Mouse (Mus musculus): ENCODE results near the gene Ear6. TPM values are rescaled to one million over a fixed set of nuclear protein-coding genes. Genes with fewer than 3 reads are reported as not detected.
A peak's percentile ranks its signal among the peaks of the same experiment; 100 is the strongest.

The Ear6 gene
- total RNA-seq, 1 experiment: not detected

GRCm38 (mm10) chr14:51896539-51897170 is 43.2 kb downstream of the Ear6 start:
- no peaks in the 10 kb centered on the region for H3K9me3 ChIP-seq (ENCODE audit: control insufficient read depth, insufficient read depth, low read depth, low read length)
- in situ Hi-C loops (cut with MboI; ENCODE audit: low sequenced_read_pairs in 2 of 2, unreplicated experiment in 2 of 2): no loop called here
- no peak for DNase-seq (ENCODE audit: low read depth, low spot score)
- TF ChIP-seq MAFK (IDR thresholded peaks at IDR 0.05; ENCODE audit: insufficient read depth, low read depth, low read length): no peak
- no peak for TF ChIP-seq CHD2 (IDR thresholded peaks at IDR 0.05; ENCODE audit: low read depth, low read length)
- no peak for TF ChIP-seq ZNF384 (IDR thresholded peaks at IDR 0.05; ENCODE audit: low read depth, low read length)
- TF ChIP-seq HCFC1 (IDR thresholded peaks at IDR 0.05; ENCODE audit: borderline replicate concordance, insufficient read depth, low read length): no peak
- TF ChIP-seq ZC3H11A (IDR thresholded peaks at IDR 0.05; ENCODE audit: borderline replicate concordance, low read depth, low read length): no peak
- H3K36me3 ChIP-seq (ENCODE audit: control insufficient read depth, insufficient read depth, low read length, poor library complexity, severe bottlenecking): peaks cover 2% of the 10 kb centered on the region
- H3K9ac ChIP-seq (ENCODE audit: insufficient read depth, low read depth, low read length, poor library complexity, severe bottlenecking): no peak overlapping the region
- H3K4me1 ChIP-seq (ENCODE audit: control insufficient read depth in 2 of 2, insufficient read depth in 2 of 2, low read length in 2 of 2, poor library complexity in 1 of 2): peaks cover 6 to 16% of the 10 kb centered on the region in 2 experiments; a peak in 2 of 4 replicates
- no peak overlapping the region for H3K4me3 ChIP-seq (ENCODE audit: insufficient read depth in 1 of 2, low read depth in 1 of 2, low read length in 2 of 2, poor library complexity in 1 of 2, severe bottlenecking in 1 of 2)
- no peak overlapping the region for H3K27ac ChIP-seq (ENCODE audit: insufficient read depth, low read depth, low read length, poor library complexity, severe bottlenecking)

- no peak for DNase-seq (ENCODE audit: low read depth, low spot score)
- no peak overlapping the region for H3K27ac ChIP-seq (ENCODE audit: insufficient read depth, low read depth, low read length, poor library complexity, severe bottlenecking)
- peaks cover under 1 to 10% of the 10 kb centered on the region in 2 experiments; a peak in 1 of 4 replicates for H3K4me1 ChIP-seq (ENCODE audit: control insufficient read depth in 2 of 2, insufficient read depth in 2 of 2, low read length in 2 of 2, poor library complexity in 1 of 2)
- no peak for TF ChIP-seq ZC3H11A (IDR thresholded peaks at IDR 0.05; ENCODE audit: borderline replicate concordance, low read depth, low read length)
- TF ChIP-seq CHD2 (IDR thresholded peaks at IDR 0.05; ENCODE audit: low read depth, low read length): no peak
- no peak for TF ChIP-seq ZNF384 (IDR thresholded peaks at IDR 0.05; ENCODE audit: low read depth, low read length)
- no peak for TF ChIP-seq HCFC1 (IDR thresholded peaks at IDR 0.05; ENCODE audit: borderline replicate concordance, insufficient read depth, low read length)
- no peak for TF ChIP-seq MAFK (IDR thresholded peaks at IDR 0.05; ENCODE audit: insufficient read depth, low read depth, low read length)
- H3K36me3 ChIP-seq (ENCODE audit: control insufficient read depth, insufficient read depth, low read length, poor library complexity, severe bottlenecking): no peaks in the 10 kb centered on the region
- no peaks in the 10 kb centered on the region for H3K9me3 ChIP-seq (ENCODE audit: control insufficient read depth, insufficient read depth, low read depth, low read length)
- H3K4me3 ChIP-seq (ENCODE audit: insufficient read depth in 1 of 2, low read depth in 1 of 2, low read length in 2 of 2, poor library complexity in 1 of 2, severe bottlenecking in 1 of 2): no peak overlapping the region
- in situ Hi-C loops (cut with MboI; ENCODE audit: low sequenced_read_pairs in 2 of 2, unreplicated experiment in 2 of 2): no loop called here
- H3K9ac ChIP-seq (ENCODE audit: insufficient read depth, low read depth, low read length, poor library complexity, severe bottlenecking): no peak overlapping the region
These were observed 45.9 kb downstream of the Ear6 start for GRCm38 (mm10) chr14:51899351-51899750.

- Histone ChIP-seq H3K9ac (ENCODE audit: insufficient read depth, low read depth, low read length, poor library complexity, severe bottlenecking) (no peak overlapping the region), H3K4me1 (ENCODE audit: control insufficient read depth in 2 of 2, insufficient read depth in 2 of 2, low read length in 2 of 2, poor library complexity in 1 of 2) (peaks cover 0 to 8% of the 10 kb centered on the region in 2 experiments; a peak in 1 of 4 replicates), H3K4me3 (ENCODE audit: insufficient read depth in 1 of 2, low read depth in 1 of 2, low read length in 2 of 2, poor library complexity in 1 of 2, severe bottlenecking in 1 of 2) (no peak overlapping the region), H3K36me3 (ENCODE audit: control insufficient read depth, insufficient read depth, low read length, poor library complexity, severe bottlenecking) (peaks cover 20% of the 10 kb centered on the region; the same call in 1 of the 2 replicates), H3K27ac (ENCODE audit: insufficient read depth, low read depth, low read length, poor library complexity, severe bottlenecking) (no peak overlapping the region), H3K9me3 (ENCODE audit: control insufficient read depth, insufficient read depth, low read depth, low read length) (no peaks in the 10 kb centered on the region)
- TF ChIP-seq HCFC1 (IDR thresholded peaks at IDR 0.05; ENCODE audit: borderline replicate concordance, insufficient read depth, low read length) (no peak), ZC3H11A (IDR thresholded peaks at IDR 0.05; ENCODE audit: borderline replicate concordance, low read depth, low read length) (peak; percentile 84)
- in situ Hi-C loops (cut with MboI; ENCODE audit: low sequenced_read_pairs in 2 of 2, unreplicated experiment in 2 of 2): loop anchor here (25.0 kb wide), 2 partner anchors 109 to 434 kb away; partner anchors contain the start of genes Sall2 (in 1 of the 2), Tmem253 (in 1 of the 2) and Zfp219 (in 1 of the 2)
- DNase-seq (ENCODE audit: low read depth, low spot score): no peak
These were observed 49.6 kb downstream of the Ear6 start for GRCm38 (mm10) chr14:51902806-51903710.

- in situ Hi-C loops (cut with MboI; ENCODE audit: low sequenced_read_pairs in 2 of 2, unreplicated experiment in 2 of 2): loop anchor here (25.0 kb wide), 2 partner anchors 109 to 434 kb away; partner anchors contain the start of genes Sall2 (in 1 of the 2), Tmem253 (in 1 of the 2) and Zfp219 (in 1 of the 2)
- Histone ChIP-seq H3K9ac (ENCODE audit: insufficient read depth, low read depth, low read length, poor library complexity, severe bottlenecking) (no peak overlapping the region), H3K36me3 (ENCODE audit: control insufficient read depth, insufficient read depth, low read length, poor library complexity, severe bottlenecking) (peaks cover 20% of the 10 kb centered on the region; the same call in 1 of the 2 replicates), H3K4me1 (ENCODE audit: control insufficient read depth in 2 of 2, insufficient read depth in 2 of 2, low read length in 2 of 2, poor library complexity in 1 of 2) (peaks cover 0 to 8% of the 10 kb centered on the region in 2 experiments; a peak in 1 of 4 replicates), H3K9me3 (ENCODE audit: control insufficient read depth, insufficient read depth, low read depth, low read length) (no peaks in the 10 kb centered on the region), H3K27ac (ENCODE audit: insufficient read depth, low read depth, low read length, poor library complexity, severe bottlenecking) (no peak overlapping the region), H3K4me3 (ENCODE audit: insufficient read depth in 1 of 2, low read depth in 1 of 2, low read length in 2 of 2, poor library complexity in 1 of 2, severe bottlenecking in 1 of 2) (no peak overlapping the region)
- DNase-seq (ENCODE audit: low read depth, low spot score): no peak
- TF ChIP-seq HCFC1 (IDR thresholded peaks at IDR 0.05; ENCODE audit: borderline replicate concordance, insufficient read depth, low read length) (no peak), ZNF384 (IDR thresholded peaks at IDR 0.05; ENCODE audit: low read depth, low read length) (no peak), ZC3H11A (IDR thresholded peaks at IDR 0.05; ENCODE audit: borderline replicate concordance, low read depth, low read length) (no peak), MAFK (IDR thresholded peaks at IDR 0.05; ENCODE audit: insufficient read depth, low read depth, low read length) (no peak), CHD2 (IDR thresholded peaks at IDR 0.05; ENCODE audit: low read depth, low read length) (no peak)
These were observed 50.3 kb downstream of the Ear6 start for GRCm38 (mm10) chr14:51903782-51904181.

Other genes starting within 250 kb of the Ear6 start
- not detected in 2 replicates for gene Gm17078, start 242.4 kb upstream of the Ear6 start, total RNA-seq (2012; rRNA removed)
- gene Gm4181, start 218.0 kb upstream of the Ear6 start, total RNA-seq (2012; rRNA removed): not detected in 2 replicates
- not detected in 2 replicates for gene Gm17079, start 158.2 kb upstream of the Ear6 start, total RNA-seq (2012; rRNA removed)
- gene Gm5800, start 136.5 kb upstream of the Ear6 start, total RNA-seq (2012; rRNA removed): not detected in 2 replicates
- not detected in 2 replicates for gene Ang4, start 80.1 kb upstream of the Ear6 start, total RNA-seq (2012; rRNA removed)
- not detected in 2 replicates for gene AY358078, start 53.7 kb upstream of the Ear6 start, total RNA-seq (2012; rRNA removed)
- 19.7 and 40.1 TPM in 2 replicates for gene Mettl17, start 31.1 kb downstream of the Ear6 start, total RNA-seq (2012; rRNA removed)
- gene Slc39a2, start 39.2 kb downstream of the Ear6 start, total RNA-seq (2012; rRNA removed): 0.49 and 0.74 TPM in 2 replicates
- 5.7 and 16.6 TPM in 2 replicates for gene Ndrg2, start 60.5 kb downstream of the Ear6 start, total RNA-seq (2012; rRNA removed)
- gene Tppp2, start 64.7 kb downstream of the Ear6 start, total RNA-seq (2012; rRNA removed): not detected in 2 replicates
- not detected in 2 replicates for gene Rnase13, start 69.1 kb downstream of the Ear6 start, total RNA-seq (2012; rRNA removed)
- gene Arhgef40, start 131.0 kb downstream of the Ear6 start, total RNA-seq (2012; rRNA removed): 10.1 and 14.0 TPM in 2 replicates
- gene Tmem253, start 162.0 kb downstream of the Ear6 start, total RNA-seq (2012; rRNA removed): 3.6 and 7.7 TPM in 2 replicates
- 59.5 and 98.0 TPM in 2 replicates for gene Zfp219, start 167.0 kb downstream of the Ear6 start, total RNA-seq (2012; rRNA removed)
- gene Olfr221, start 188.8 kb downstream of the Ear6 start, total RNA-seq (2012; rRNA removed): not detected in 2 replicates

All from ES-E14 (cell line).